Mouse (Mus musculus) heart, adult 2 months (tissue): ENCODE measurements at regions not wholly inside any gene's neighbourhood (a gene's known extent, or its start where the extent isn't known, plus 50 kb on each side); places are given as distances from the start of the nearest gene placed in this dataset.

Experiments
- DNase-seq, 2 experiments: peaks; one replicate each; pipeline ENCODE4 v3.0.0; 2021
- H3K27ac ChIP-seq: fragments of 200-600 bp; 2 replicates; pipeline ENCODE4 v1.8.1; 2022
- H3K27me3 ChIP-seq: fragments of 200-500 bp; 2 replicates; pipeline ENCODE4 v1.6.1; 2012; ENCODE audit warnings: mild to moderate bottlenecking, low read length, inconsistent platforms, mixed read lengths; ENCODE audit not compliant: control insufficient read depth, insufficient read depth
- H3K36me3 ChIP-seq: fragments of 200-500 bp; 2 replicates; pipeline ENCODE4 v1.6.1; 2012; ENCODE audit warnings: low read length, inconsistent platforms; ENCODE audit not compliant: control insufficient read depth, insufficient read depth
- H3K4me1 ChIP-seq: fragments of 200-500 bp; 2 replicates; pipeline ENCODE4 v1.6.1; 2011; ENCODE audit warnings: low read length; ENCODE audit not compliant: control insufficient read depth, insufficient read depth
- H3K4me3 ChIP-seq: fragments of 200-600 bp; 2 replicates; pipeline ENCODE4 v1.8.1; 2022
- H3K79me2 ChIP-seq: fragments of 200-500 bp; replicated peaks from 2 replicates; pipeline ENCODE4 v1.6.1; 2012; ENCODE audit warnings: mild to moderate bottlenecking, inconsistent platforms, low read length, moderate library complexity, mixed read lengths; ENCODE audit not compliant: control insufficient read depth, insufficient read depth
- H3K9ac ChIP-seq: fragments of 200-500 bp; 2 replicates; pipeline ENCODE4 v1.6.1; 2012; ENCODE audit warnings: low read depth, mild to moderate bottlenecking, control low read depth, inconsistent platforms, low read length, mixed read lengths
- CTCF ChIP-seq: fragments of 200-600 bp; IDR thresholded peaks from 2 replicates; pipeline ENCODE4 v1.8.1; 2022; ENCODE audit warnings: antibody characterized with exemption, mild to moderate bottlenecking, moderate library complexity
- EP300 ChIP-seq: fragments of 200-500 bp; IDR thresholded peaks from 2 replicates; pipeline ENCODE4 v1.6.1; 2011; ENCODE audit warnings: low read depth, low read length, control low read depth; ENCODE audit not compliant: insufficient read depth
- POLR2A ChIP-seq: fragments of 200-500 bp; IDR thresholded peaks from 2 replicates; pipeline ENCODE4 v1.6.1; 2011; ENCODE audit warnings: mild to moderate bottlenecking, low read depth, low read length, control low read depth; ENCODE audit not compliant: insufficient read depth
- WGBS: fragments of 180-500 bp; shearing (Covaris S2); methylation state at CpG from one replicate; pipeline ENCODE4 v1.1.7; 2018; 5-methylcytosine and 5-hydroxymethylcytosine counted together
- intact Hi-C: fragments of 180-260 bp; cut with DNase I; formaldehyde crosslinking; loops from one replicate; pipeline ENCODE4 v1.15.1; 2025

- no peaks in the 10 kb centered on the region for H3K27me3 ChIP-seq
- TF ChIP-seq CTCF (no peak), POLR2A (no peak), EP300 (no peak)
- H3K4me3 ChIP-seq: no peak overlapping the region
- H3K36me3 ChIP-seq: no peaks in the 10 kb centered on the region
- no peak for DNase-seq
- no peaks in the 10 kb centered on the region for H3K79me2 ChIP-seq
- H3K4me1 ChIP-seq: no peaks in the 10 kb centered on the region
- intact Hi-C loops: no loop called here
- H3K9ac ChIP-seq: no peak overlapping the region
- no peak overlapping the region for H3K27ac ChIP-seq
- 56% methylated on average over 2 of the region's 2 CpGs for WGBS
Observed at GRCm38 (mm10) chr12:45287759-45288158, 213.2 kb upstream of the Stxbp6 start.

DNA sequence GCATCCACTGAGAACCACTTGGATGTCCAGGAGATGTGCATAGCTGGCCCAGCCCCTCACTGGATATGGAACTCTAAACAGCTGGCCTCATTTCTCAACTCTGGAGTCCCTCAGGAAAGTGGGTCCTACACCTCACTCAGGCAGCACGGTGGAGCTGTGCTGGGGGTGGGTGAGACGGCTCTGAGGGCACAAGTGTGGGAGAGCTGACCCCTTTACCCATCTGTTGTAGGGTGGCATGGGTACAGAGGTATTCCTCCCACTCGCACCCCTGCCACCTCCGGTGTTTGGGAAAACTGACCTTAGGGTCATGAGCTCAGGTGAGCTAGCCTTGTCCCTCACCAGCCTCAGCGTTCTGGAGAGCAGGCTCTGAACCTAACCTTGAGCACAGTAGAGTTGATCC lies 181.8 kb upstream of the Stxbp6 start:
- no peak for DNase-seq
- no peaks in the 10 kb centered on the region for H3K27me3 ChIP-seq
- no peak overlapping the region for H3K4me3 ChIP-seq
- H3K4me1 ChIP-seq: no peaks in the 10 kb centered on the region
- H3K27ac ChIP-seq: no peak overlapping the region
- H3K9ac ChIP-seq: no peak overlapping the region
- TF ChIP-seq EP300: no peak
- no peak for TF ChIP-seq POLR2A
- no peak for TF ChIP-seq CTCF
- H3K79me2 ChIP-seq: no peaks in the 10 kb centered on the region
- no peaks in the 10 kb centered on the region for H3K36me3 ChIP-seq
- 79% methylated on average over 5 of the region's 5 CpGs for WGBS
- intact Hi-C loops: no loop called here

DNA sequence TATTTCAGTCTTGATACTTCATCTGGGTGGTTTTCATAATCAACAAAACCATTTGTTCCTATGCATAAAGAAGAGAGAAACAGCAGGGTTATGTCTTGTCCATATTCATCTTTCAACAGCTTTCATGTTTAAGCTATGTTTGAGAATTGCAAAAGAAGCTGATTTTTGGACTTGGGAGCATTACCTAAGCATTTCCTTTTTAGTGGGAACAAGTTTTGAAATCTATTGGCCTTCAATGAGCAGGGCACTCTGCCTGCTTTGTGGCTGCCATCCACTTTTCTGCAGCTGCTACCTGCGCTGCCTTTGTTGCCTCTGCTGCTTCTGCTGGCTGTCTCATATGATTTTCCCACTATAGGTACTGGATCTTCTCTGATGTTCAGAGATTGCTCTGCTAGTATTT lies 136.6 kb upstream of the Stxbp6 start:
- TF ChIP-seq POLR2A: no peak
- no peak for TF ChIP-seq CTCF
- no peak for TF ChIP-seq EP300
- H3K9ac ChIP-seq: no peak overlapping the region
- no peaks in the 10 kb centered on the region for H3K36me3 ChIP-seq
- DNase-seq: no peak
- H3K4me1 ChIP-seq: no peaks in the 10 kb centered on the region
- intact Hi-C loops: no loop called here
- H3K27ac ChIP-seq: no peak overlapping the region
- H3K27me3 ChIP-seq: no peaks in the 10 kb centered on the region
- no peaks in the 10 kb centered on the region for H3K79me2 ChIP-seq
- no peak overlapping the region for H3K4me3 ChIP-seq
- 81% methylated on average over 1 of the region's 1 CpGs for WGBS

DNA sequence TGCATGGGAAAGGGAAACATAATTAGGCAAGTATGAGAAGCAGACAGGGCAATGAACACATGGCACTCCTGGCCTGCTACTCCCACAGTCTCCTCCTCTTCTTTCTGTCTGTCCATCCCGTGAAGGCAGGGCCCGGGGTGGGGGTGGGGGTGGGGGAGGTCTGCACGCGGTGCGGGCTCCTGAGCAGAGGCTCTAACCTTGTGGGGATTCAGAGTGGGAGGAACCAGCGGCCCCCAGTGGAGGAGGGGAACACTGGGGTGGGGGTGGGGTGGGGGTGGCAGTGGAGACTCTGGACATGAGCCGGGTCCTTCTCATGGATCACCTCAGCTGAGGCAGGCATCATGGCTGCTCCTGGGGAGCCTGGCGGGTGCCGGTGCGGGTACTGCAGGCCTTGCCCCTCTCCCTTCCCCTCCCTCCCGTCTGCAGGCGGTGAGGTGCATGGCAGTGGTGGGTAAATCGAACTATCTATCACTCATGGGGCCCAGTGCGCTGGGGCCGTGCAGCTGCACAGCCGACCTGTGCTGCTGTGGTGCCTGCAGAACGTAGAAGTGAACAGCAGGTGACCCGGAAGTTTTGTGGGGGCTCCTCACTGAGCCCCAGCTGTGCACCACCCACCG lies 120.9 kb upstream of the Stxbp6 start:
- Histone ChIP-seq H3K4me3 (no peak overlapping the region), H3K27ac (no peak overlapping the region), H3K27me3 (no peaks in the 10 kb centered on the region), H3K4me1 (no peaks in the 10 kb centered on the region), H3K36me3 (no peaks in the 10 kb centered on the region), H3K9ac (no peak overlapping the region), H3K79me2 (no peaks in the 10 kb centered on the region)
- DNase-seq: no peak
- WGBS: 46% methylated on average over 19 of the region's 19 CpGs
- TF ChIP-seq POLR2A: no peak
- no peak for TF ChIP-seq CTCF
- TF ChIP-seq EP300: no peak
- intact Hi-C loops: no loop called here

- H3K9ac ChIP-seq: no peak overlapping the region
- H3K4me1 ChIP-seq: no peaks in the 10 kb centered on the region
- H3K79me2 ChIP-seq: no peaks in the 10 kb centered on the region
- no peaks in the 10 kb centered on the region for H3K36me3 ChIP-seq
- DNase-seq: no peak
- H3K27ac ChIP-seq: no peak overlapping the region
- intact Hi-C loops: loop anchor here (1.0 kb wide), 1 partner anchor 586 kb away; no protein-coding TSS in a partner anchor
- 9% methylated on average over 6 of the region's 6 CpGs for WGBS
- no peak overlapping the region for H3K4me3 ChIP-seq
- no peaks in the 10 kb centered on the region for H3K27me3 ChIP-seq
- TF ChIP-seq CTCF: peak; percentile 95; the same call in 1 of the 2 replicates
- TF ChIP-seq POLR2A: no peak
Observed at GRCm38 (mm10) chr12:45187149-45187548, 112.6 kb upstream of the Stxbp6 start.

DNA sequence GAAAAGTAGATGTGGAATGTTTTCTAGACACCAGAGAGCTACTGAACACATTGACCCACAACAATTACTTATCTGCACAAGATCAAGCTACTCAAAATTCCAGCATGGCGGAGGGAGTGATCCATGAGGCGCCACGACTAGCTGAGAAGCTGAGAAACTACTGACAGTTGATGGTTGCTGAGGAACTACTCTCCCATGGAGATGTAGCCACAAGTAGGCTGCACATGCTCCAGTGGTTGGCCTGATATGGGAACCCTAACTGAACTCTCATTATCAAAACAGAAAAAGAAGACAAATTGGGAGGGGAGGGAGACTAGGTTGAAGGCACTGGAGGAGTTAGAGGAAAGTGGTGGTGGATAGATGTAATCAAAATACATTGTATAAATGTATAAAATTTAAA lies 110.0 kb upstream of the Stxbp6 start:
- Histone ChIP-seq H3K9ac (no peak overlapping the region), H3K27me3 (no peaks in the 10 kb centered on the region), H3K79me2 (no peaks in the 10 kb centered on the region), H3K36me3 (no peaks in the 10 kb centered on the region), H3K4me3 (no peak overlapping the region), H3K27ac (no peak overlapping the region), H3K4me1 (no peaks in the 10 kb centered on the region)
- no peak for TF ChIP-seq POLR2A
- no peak for TF ChIP-seq EP300
- TF ChIP-seq CTCF: no peak
- WGBS: 76% methylated on average over 3 of the region's 3 CpGs
- DNase-seq: no peak
- intact Hi-C loops: no loop called here
